Mouse (Mus musculus): Measurements from ENCODE around the gene Islr2.

DNA sequence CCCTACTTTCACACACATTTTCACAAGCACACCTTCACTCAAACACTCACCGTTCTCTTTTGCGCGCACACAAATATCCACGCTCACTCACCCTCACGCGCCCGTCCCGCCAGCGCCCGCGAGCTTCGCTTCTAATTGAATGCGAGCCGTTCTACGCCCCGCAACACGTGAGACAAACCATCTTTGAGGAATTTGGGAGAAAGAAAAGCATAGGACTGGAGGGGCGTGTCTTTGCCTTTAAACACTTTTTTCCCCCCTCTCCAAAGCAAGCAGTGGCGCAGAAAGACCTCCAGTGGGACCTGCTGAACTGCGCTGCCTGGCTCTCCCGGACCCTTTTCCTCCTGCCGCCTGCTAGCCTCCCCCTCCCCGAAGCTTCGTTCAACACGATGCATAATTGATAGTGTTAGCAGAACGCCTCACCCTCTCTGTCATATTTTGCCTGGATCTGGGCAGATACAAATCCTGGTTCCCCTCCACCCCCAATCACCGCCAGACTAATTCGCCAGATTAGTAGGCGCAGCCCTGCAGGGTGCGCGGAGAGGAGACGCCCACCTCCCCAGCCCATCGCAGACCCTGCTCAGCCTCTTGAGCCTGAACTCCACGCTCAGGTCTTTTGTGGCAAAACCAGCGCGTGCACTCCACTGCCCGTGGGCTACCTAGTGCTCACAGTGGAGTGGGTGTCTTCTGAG is 2.1 kb downstream of the Islr2 start:
- TF ChIP-seq POLR2A (IDR thresholded peaks at IDR 0.05; ENCODE audit: borderline replicate concordance, extremely low read depth, low read depth, low read length) (no peak), CTCF (IDR thresholded peaks at IDR 0.05; ENCODE audit: insufficient read depth, low read length) (no peak)

Measured in lung, adult 2 months (tissue).